Mouse (Mus musculus) ovary, adult 10 weeks (tissue): ENCODE measurements around the gene Ndufa12. TPM values are rescaled to one million over a fixed set of nuclear protein-coding genes. Genes with fewer than 3 reads are reported as not detected.

Source experiments
- polyA plus RNA-seq: library from polyadenylated mRNA; stranded (reverse); fragments of 350-450 nt; fragmentation: Illumina TruSeq; extraction: RNeasy Lipid Tissue Mini Kit (QIAGEN cat#74804); gene quantifications from one replicate; pipeline ENCODE4 v1.2.3, GENCODE M21; 2014

Ndufa12 gene
- polyA plus RNA-seq: 93.1 TPM

DNA sequence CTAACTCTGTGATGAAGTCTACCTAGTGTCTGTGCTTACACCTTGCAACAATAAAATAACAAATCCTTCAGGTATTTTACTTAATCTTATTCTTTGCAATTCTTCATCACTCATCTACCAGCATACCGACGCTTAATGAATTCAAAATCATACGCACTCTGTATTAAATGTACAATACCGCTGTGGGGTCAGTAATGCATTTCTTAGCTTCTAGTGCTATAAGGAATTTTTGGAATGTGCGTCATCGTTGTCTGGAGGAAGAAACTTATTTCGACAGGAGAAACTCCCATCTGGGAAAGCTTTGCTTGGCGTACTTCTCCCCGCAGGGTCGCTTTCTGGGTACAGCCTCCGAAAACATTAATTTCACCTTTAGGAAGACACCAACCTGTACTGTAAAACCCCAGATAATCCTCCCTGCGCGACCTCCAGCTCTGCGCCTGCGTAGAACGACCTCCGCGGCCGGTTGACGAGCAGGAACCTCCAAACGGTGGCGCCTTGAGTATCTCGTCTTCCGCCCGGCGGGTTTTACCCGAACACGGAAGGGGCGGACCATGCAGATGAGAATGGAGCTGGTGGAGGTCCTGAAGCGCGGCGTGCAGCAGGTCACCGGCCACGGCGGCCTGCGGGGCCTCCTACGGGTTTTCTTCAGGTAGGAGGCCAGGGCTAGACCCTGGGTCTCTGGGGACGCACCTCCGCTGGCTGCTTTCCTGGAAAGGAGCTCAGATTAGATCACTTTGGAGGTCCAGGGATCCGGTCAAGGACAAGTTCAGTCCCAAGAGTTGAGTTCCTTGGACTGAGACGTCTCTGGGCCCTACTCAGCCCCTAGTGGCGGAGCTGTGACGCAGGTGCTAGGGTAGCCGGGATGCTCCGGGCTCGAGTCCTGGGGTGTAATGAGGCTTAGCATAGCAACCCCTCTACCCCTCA is at the start of gene Ndufa12:
Gene Ndufa12, plus strand, starts transcription at position 239 of the 924 bp plus-strand sequence.

Other genes starting within 250 kb of the Ndufa12 start
- 11.6 TPM for gene Vezt, start 162.9 kb upstream of the Ndufa12 start, polyA plus RNA-seq
- 7.5 TPM for gene Fgd6, start 162.7 kb upstream of the Ndufa12 start, polyA plus RNA-seq
- 36.0 TPM for gene Nr2c1, start 50.7 kb upstream of the Ndufa12 start, polyA plus RNA-seq
- gene Gm4792, start 100.0 kb downstream of the Ndufa12 start, polyA plus RNA-seq: not detected
- 12.0 TPM for gene Tmcc3, start 113.2 kb downstream of the Ndufa12 start, polyA plus RNA-seq